Mouse (Mus musculus) MEL (cell line): ENCODE data around the gene Dyrk1b. TPM values are rescaled to one million over a fixed set of nuclear protein-coding genes. Genes with fewer than 3 reads are reported as not detected.

Experiments used
- DNase-seq: peaks from one replicate; pipeline ENCODE4 v3.0.0; 2011; ENCODE audit warnings: low read depth, low spot score
- H3K27ac ChIP-seq: 2 replicates; pipeline ENCODE4 v1.5.1; 2012; ENCODE audit warnings: low read depth, mild to moderate bottlenecking, control low read depth, low read length, moderate library complexity; ENCODE audit not compliant: control insufficient read depth
- H3K27me3 ChIP-seq, 2 experiments: fragments of 150-350 bp in 1 of 2; sonication (generic) in 1 of 2; 2 replicates each; pipeline ENCODE4 v1.6.1; 2012; ENCODE audit warnings: low read length in 2 of 2, mild to moderate bottlenecking in 2 of 2, improper control_type of control experiment in 1 of 2, moderate library complexity in 1 of 2; ENCODE audit not compliant: insufficient read depth in 2 of 2, control insufficient read depth in 1 of 2
- H3K36me3 ChIP-seq, 2 experiments: 2 replicates each; pipeline ENCODE4 v1.6.1; 2012 to 2014; ENCODE audit warnings: low read length in 2 of 2, improper control_type of control experiment in 1 of 2, inconsistent platforms in 1 of 2, mild to moderate bottlenecking in 1 of 2; ENCODE audit not compliant: insufficient read depth in 2 of 2, control insufficient read depth in 1 of 2
- H3K4me1 ChIP-seq, 2 experiments: fragments of 150-350 bp in 1 of 2; sonication (generic) in 1 of 2; 2 replicates each; pipeline ENCODE4 v1.6.1; 2012; ENCODE audit warnings: low read length in 2 of 2, improper control_type of control experiment in 1 of 2, mild to moderate bottlenecking in 1 of 2; ENCODE audit not compliant: insufficient read depth in 2 of 2, control insufficient read depth in 1 of 2
- H3K4me3 ChIP-seq, 2 experiments: fragments of 150-350 bp in 1 of 2; sonication (generic) in 1 of 2; 2 replicates each; pipeline ENCODE4 v1.5.1; 2012; ENCODE audit warnings: low read depth in 2 of 2, low read length in 2 of 2, mild to moderate bottlenecking in 2 of 2, moderate library complexity in 2 of 2, control low read depth in 1 of 2, improper control_type of control experiment in 1 of 2; ENCODE audit not compliant: control insufficient read depth in 1 of 2, insufficient read depth in 1 of 2
- H3K79me2 ChIP-seq: 2 replicates; pipeline ENCODE4 v1.6.1; 2012; ENCODE audit warnings: mild to moderate bottlenecking, low read length, moderate library complexity; ENCODE audit not compliant: control insufficient read depth, poor library complexity, insufficient read depth
- H3K9ac ChIP-seq: 2 replicates; pipeline ENCODE4 v1.6.1; 2012; ENCODE audit warnings: low read depth, mild to moderate bottlenecking, control low read depth, low read length, moderate library complexity; ENCODE audit not compliant: control insufficient read depth, poor library complexity, severe bottlenecking
- H3K9me3 ChIP-seq: fragments of 150-350 bp; sonication (generic); replicated peaks from 2 replicates; pipeline ENCODE4 v1.6.1; 2012; ENCODE audit warnings: mild to moderate bottlenecking, low read length, improper control_type of control experiment, moderate library complexity; ENCODE audit not compliant: insufficient read depth
- CHD2 ChIP-seq: IDR thresholded peaks from 2 replicates; pipeline ENCODE4 v1.6.1; 2011; ENCODE audit warnings: low read length, improper control_type of control experiment
- CTCF ChIP-seq, 3 experiments: IDR thresholded peaks in 2 of 3; conservative IDR thresholded peaks in 1 of 3; 2 replicates each; pipeline ENCODE4 v1.5.1; 2011 to 2012; ENCODE audit warnings: low read length in 3 of 3, low read depth in 2 of 3, mild to moderate bottlenecking in 2 of 3, improper control_type of control experiment in 1 of 3, inconsistent platforms in 1 of 3, mixed read lengths in 1 of 3, moderate library complexity in 1 of 3; ENCODE audit not compliant: control insufficient read depth in 1 of 3, insufficient read depth in 1 of 3, poor library complexity in 1 of 3, severe bottlenecking in 1 of 3
- ETS1 ChIP-seq: IDR thresholded peaks from 2 replicates; pipeline ENCODE4 v1.6.1; 2012; ENCODE audit warnings: low read depth, mild to moderate bottlenecking, inconsistent platforms, low read length, improper control_type of control experiment, moderate library complexity
- GABPA ChIP-seq: IDR thresholded peaks from 2 replicates; pipeline ENCODE4 v1.6.1; 2012; ENCODE audit warnings: low read depth, mild to moderate bottlenecking, inconsistent platforms, low read length, improper control_type of control experiment, moderate library complexity
- GATA1 ChIP-seq: IDR thresholded peaks from 2 replicates; pipeline ENCODE4 v1.6.1; 2011; ENCODE audit warnings: low read depth, low read length, improper control_type of control experiment
- HCFC1 ChIP-seq: IDR thresholded peaks from 2 replicates; pipeline ENCODE4 v1.6.1; 2012; ENCODE audit warnings: low read depth, mild to moderate bottlenecking, inconsistent platforms, low read length, improper control_type of control experiment, moderate library complexity
- KAT2A ChIP-seq: conservative IDR thresholded peaks from 2 replicates; pipeline ENCODE4 v1.6.1; 2012; ENCODE audit warnings: low read depth, low read length, improper control_type of control experiment, inconsistent platforms
- MAFK ChIP-seq: IDR thresholded peaks from 2 replicates; pipeline ENCODE4 v1.6.1; 2011; ENCODE audit warnings: low read depth, mild to moderate bottlenecking, low read length, improper control_type of control experiment, borderline replicate concordance
- MXI1 ChIP-seq: IDR thresholded peaks from 2 replicates; pipeline ENCODE4 v1.6.1; 2011; ENCODE audit warnings: mild to moderate bottlenecking, low read depth, low read length, improper control_type of control experiment
- MYB ChIP-seq: IDR thresholded peaks from 2 replicates; pipeline ENCODE4 v1.6.1; 2011; ENCODE audit warnings: mild to moderate bottlenecking, low read depth, low read length, improper control_type of control experiment
- NELFE ChIP-seq: IDR thresholded peaks from 2 replicates; pipeline ENCODE4 v1.6.1; 2011; ENCODE audit warnings: low read depth, low read length, improper control_type of control experiment
- POLR2A ChIP-seq, 2 experiments: IDR thresholded peaks; 2 replicates each; pipeline ENCODE4 v1.6.1; 2011 to 2012; ENCODE audit warnings: low read length in 2 of 2, mild to moderate bottlenecking in 2 of 2, control low read depth in 1 of 2, improper control_type of control experiment in 1 of 2, low read depth in 1 of 2, moderate library complexity in 1 of 2; ENCODE audit not compliant: control insufficient read depth in 1 of 2, insufficient read depth in 1 of 2, poor library complexity in 1 of 2
- TBP ChIP-seq: IDR thresholded peaks from 2 replicates; pipeline ENCODE4 v1.8.0; 2011; ENCODE audit warnings: low read depth, low read length, improper control_type of control experiment
- TCF12 ChIP-seq: IDR thresholded peaks from 2 replicates; pipeline ENCODE4 v1.6.1; 2014; ENCODE audit warnings: low read depth, mild to moderate bottlenecking, inconsistent platforms, low read length, improper control_type of control experiment, moderate library complexity
- UBTF ChIP-seq: IDR thresholded peaks from 2 replicates; pipeline ENCODE4 v1.6.1; 2012; ENCODE audit warnings: low read depth, mild to moderate bottlenecking, inconsistent platforms, low read length, improper control_type of control experiment, moderate library complexity, borderline replicate concordance; ENCODE audit not compliant: insufficient read depth
- USF1 ChIP-seq: IDR thresholded peaks from 2 replicates; pipeline ENCODE4 v1.6.1; 2014; ENCODE audit warnings: low read depth, mild to moderate bottlenecking, inconsistent platforms, low read length, improper control_type of control experiment, moderate library complexity
- ZKSCAN1 ChIP-seq: IDR thresholded peaks from 2 replicates; pipeline ENCODE4 v1.6.1; 2012; ENCODE audit warnings: low read depth, mild to moderate bottlenecking, inconsistent platforms, low read length, improper control_type of control experiment, moderate library complexity
- ZNF384 ChIP-seq: IDR thresholded peaks from 2 replicates; pipeline ENCODE4 v1.6.1; 2012; ENCODE audit warnings: low read depth, mild to moderate bottlenecking, inconsistent platforms, low read length, improper control_type of control experiment
- polyA plus RNA-seq, 2 experiments: library from polyadenylated mRNA; stranded (reverse) in 1 of 2; unstranded in 1 of 2; fragments of >175 nt in 1 of 2; fragments of >200 nt in 1 of 2; gene quantifications; 2 replicates each; pipeline versions ENCODE4 v1.2.1 to v1.2.4; 2012; ENCODE audit warnings: low replicate concordance in 2 of 2, low read depth in 1 of 2; ENCODE audit not compliant: insufficient read length in 2 of 2, insufficient read depth in 1 of 2, missing spikeins in 1 of 2
- total RNA-seq: library from RNA; depleted of rRNA; stranded (reverse); fragments of 300-350 nt; gene quantifications from 2 replicates; pipeline ENCODE4 v1.2.3, GENCODE M21; 2012

The Dyrk1b gene
- total and polyA plus RNA-seq, 3 experiments = 0.85 to 0.89 TPM; not detected in 1

DNA sequence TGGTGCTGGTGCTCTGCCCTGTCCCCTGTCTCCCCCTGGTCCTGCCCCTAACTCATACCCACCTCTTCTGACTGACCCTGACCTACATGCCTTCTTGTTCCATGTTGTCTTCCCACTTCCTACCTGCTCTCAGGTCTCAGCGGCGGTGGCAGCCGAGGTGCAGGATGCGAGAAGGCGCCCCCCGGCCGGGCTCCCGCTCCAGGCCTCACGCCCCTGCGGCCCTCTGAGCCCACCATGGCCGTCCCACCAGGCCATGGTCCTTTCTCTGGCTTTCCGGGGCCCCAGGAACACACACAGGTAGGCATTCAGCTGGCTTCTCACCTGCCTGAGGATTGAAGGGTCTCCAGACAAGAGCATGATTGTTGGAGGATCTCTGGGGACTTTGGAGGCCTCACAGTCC is 2.1 kb downstream of the Dyrk1b start:
- H3K9me3 ChIP-seq = no peaks in the 10 kb centered on the region
- H3K9ac ChIP-seq = no peak overlapping the region
- DNase-seq = no peak
- H3K27me3 ChIP-seq = no peaks in the 10 kb centered on the region
- H3K27ac ChIP-seq = no peak overlapping the region
- H3K4me3 ChIP-seq = no peak overlapping the region
- peaks cover 0 to 8% of the 10 kb centered on the region in 2 experiments; a peak in 2 of 4 replicates for H3K36me3 ChIP-seq
- no peaks in the 10 kb centered on the region for H3K4me1 ChIP-seq
- 0 out of 2 replicates have a peak, but pooled peaks cover 1% of the 10 kb centered on the region for H3K79me2 ChIP-seq
- TF ChIP-seq ZNF384 (no peak), GABPA (no peak), CHD2 (no peak), MYB (no peak), GATA1 (no peak), HCFC1 (no peak), KAT2A (no peak), CTCF (IDR thresholded peaks at IDR 0.05 in 2 of 3, conservative IDR thresholded peaks at IDR 0.05 in 1 of 3; ENCODE audit: control insufficient read depth in 1 of 3, insufficient read depth in 1 of 3, low read depth in 2 of 3, low read length in 3 of 3, poor library complexity in 1 of 3, severe bottlenecking in 1 of 3) (no peak), MXI1 (no peak), ZKSCAN1 (no peak), POLR2A (IDR thresholded peaks at IDR 0.05; ENCODE audit: control insufficient read depth in 1 of 2, insufficient read depth in 1 of 2, low read depth in 1 of 2, low read length in 2 of 2, poor library complexity in 1 of 2) (no peak; a peak in 1 of 4 replicates), TCF12 (no peak)

- Histone ChIP-seq H3K9ac (no peak overlapping the region), H3K4me3 (no peak overlapping the region), H3K27ac (no peak overlapping the region), H3K36me3 (peaks cover 0 to 6% of the 10 kb centered on the region in 2 experiments; a peak in 2 of 4 replicates), H3K27me3 (no peaks in the 10 kb centered on the region), H3K4me1 (no peaks in the 10 kb centered on the region), H3K9me3 (no peaks in the 10 kb centered on the region), H3K79me2 (no peaks in the 10 kb centered on the region)
- no peak for DNase-seq
- TF ChIP-seq TBP = no peak
- no peak for TF ChIP-seq USF1
- TF ChIP-seq TCF12 = no peak
- no peak for TF ChIP-seq UBTF
- no peak for TF ChIP-seq NELFE
- no peak for TF ChIP-seq ETS1
- TF ChIP-seq MAFK = no peak
These were observed 3.1 kb downstream of the Dyrk1b start for GRCm38 (mm10) chr7:28182320-28182719.
